Mouse (Mus musculus): ENCODE measurements at regions not wholly inside any gene's neighbourhood (a gene's known extent, or its start where the extent isn't known, plus 50 kb on each side); places are given as distances from the start of the nearest gene placed in this dataset.

DNA sequence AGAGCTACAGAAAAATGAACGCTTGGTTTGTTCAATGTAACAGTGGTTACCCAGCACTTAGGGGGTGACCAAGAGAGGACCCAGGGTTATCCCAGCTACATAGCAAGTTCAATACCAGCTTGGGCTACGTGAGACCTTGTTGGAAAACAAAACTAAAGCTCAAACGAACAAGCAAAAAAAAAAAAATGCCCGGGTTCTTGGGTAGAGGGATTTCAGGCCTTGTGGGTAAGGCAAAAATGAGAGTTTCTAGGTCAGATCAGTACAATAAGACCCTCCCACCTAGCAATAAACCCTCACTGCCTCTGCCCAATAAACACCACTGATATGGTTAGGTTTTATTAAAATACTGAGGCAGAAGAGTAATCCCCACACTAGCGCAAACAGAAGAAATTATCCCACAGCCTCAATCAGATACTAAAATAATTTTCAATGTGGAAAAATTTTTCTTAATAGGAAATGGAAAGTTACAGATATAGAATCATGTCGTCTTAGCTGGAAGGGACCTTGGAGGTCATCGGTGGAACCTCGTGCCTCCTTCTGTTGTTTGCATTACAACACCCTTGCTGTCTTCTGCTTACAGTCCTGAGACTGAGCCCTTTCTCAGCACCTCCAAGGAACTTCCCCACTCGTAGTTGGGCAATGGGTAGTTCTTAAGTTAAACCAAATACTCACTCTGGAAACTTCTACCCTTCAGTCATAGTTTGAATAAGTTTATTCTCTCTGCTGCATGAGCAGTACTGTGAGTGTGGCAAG is 58.7 kb downstream of the Zfp36l1 start:
- TF ChIP-seq CTCF (IDR thresholded peaks at IDR 0.05; ENCODE audit: control insufficient read depth, insufficient read depth, low read length) (no peak), POLR2A (IDR thresholded peaks at IDR 0.05; ENCODE audit: borderline replicate concordance, control insufficient read depth, low read depth, low read length) (no peak)

All from bone marrow, adult 2 months (tissue).